8 mouse cellular contexts compared by ENCODE assay signal in genomic region chr17:43018071-43018470, GRCm38 (mm10). TPM values are rescaled to one million over a fixed set of nuclear protein-coding genes. Genes with fewer than 3 reads are reported as not detected.
A peak's percentile ranks its signal among the peaks of the same experiment; 100 is the strongest.
DNase-seq lines count a peak whose midpoint lies in the region; ATAC-seq and TF ChIP-seq lines count a peak whose summit lies in the region.

No protein-coding gene starts in this region.

- peaks cover 10% of the 10 kb centered on the region for H3K4me1 ChIP-seq in lung, embryonic 15.5 days
- H3K4me1 ChIP-seq in lung, adult 2 months (ENCODE audit: control insufficient read depth, insufficient read depth, low read length), result no peaks in the 10 kb centered on the region
- H3K4me1 ChIP-seq in forebrain, embryonic 14.5 days (ENCODE audit: control insufficient read depth, insufficient read depth, low read length), result peaks cover 10% of the 10 kb centered on the region
- peaks cover 10% of the 10 kb centered on the region; the same call in 1 of the 2 replicates for H3K4me1 ChIP-seq in limb, embryonic 15.5 days
- 0 out of 2 replicates have a peak, but pooled peaks cover 2% of the 10 kb centered on the region for H3K4me1 ChIP-seq in stomach, embryonic 14.5 days (ENCODE audit: control insufficient read depth, insufficient read depth, low read length)

- peak overlapping the region; percentile 96 for H3K4me2 ChIP-seq in lung, embryonic 15.5 days
- H3K4me2 ChIP-seq in forebrain, embryonic 14.5 days (ENCODE audit: low read length), result peak overlapping the region; percentile 62
- peak overlapping the region; percentile 98 for H3K4me2 ChIP-seq in limb, embryonic 15.5 days
- H3K4me2 ChIP-seq in stomach, embryonic 14.5 days (replicated peaks; ENCODE audit: low read depth, low read length), result peak overlapping the region; percentile 88

- no peak for ATAC-seq in lung, embryonic 15.5 days (ENCODE audit: borderline replicate concordance, extremely low read depth, low FRiP score, low TSS enrichment)
- ATAC-seq in forebrain, embryonic 14.5 days, result no peak
- no peak for ATAC-seq in limb, embryonic 15.5 days (ENCODE audit: insufficient number of reproducible peaks, low FRiP score, low TSS enrichment, low read depth)
- no peak for ATAC-seq in stomach, embryonic 14.5 days (ENCODE audit: insufficient number of reproducible peaks, insufficient read depth, low FRiP score, low read depth)
- no peak for ATAC-seq in granulocyte monocyte progenitor cell, adult 5-6 weeks (replicated peaks; ENCODE audit: poor library complexity, severe bottlenecking)

- no peaks in the 10 kb centered on the region for H3K27me3 ChIP-seq in lung, embryonic 15.5 days
- no peaks in the 10 kb centered on the region for H3K27me3 ChIP-seq in forebrain, embryonic 14.5 days (replicated peaks; ENCODE audit: control insufficient read depth, insufficient read depth, low read length)
- no peaks in the 10 kb centered on the region for H3K27me3 ChIP-seq in limb, embryonic 15.5 days
- H3K27me3 ChIP-seq in stomach, embryonic 14.5 days (ENCODE audit: control insufficient read depth, insufficient read depth, low read length), result no peaks in the 10 kb centered on the region

- no peak for TF ChIP-seq CTCF in lung, adult 2 months (IDR thresholded peaks at IDR 0.05; ENCODE audit: insufficient read depth, low read length)

- no peak for DNase-seq in lung, adult 2 months
- peak; percentile 31 for DNase-seq in forebrain, embryonic 14.5 days (ENCODE audit: low spot score)
- no peak for DNase-seq in spleen, postnatal 10 days (ENCODE audit: low spot score in 2 of 2)
- no peak for DNase-seq in urinary bladder, postnatal 36 days (ENCODE audit: low spot score in 2 of 2)

- H3K36me3 ChIP-seq in lung, embryonic 15.5 days, result no peaks in the 10 kb centered on the region
- H3K36me3 ChIP-seq in forebrain, embryonic 14.5 days (ENCODE audit: control insufficient read depth, insufficient read depth, low read length), result peaks cover 8% of the 10 kb centered on the region; the same call in 1 of the 2 replicates
- no peaks in the 10 kb centered on the region for H3K36me3 ChIP-seq in limb, embryonic 15.5 days
- H3K36me3 ChIP-seq in stomach, embryonic 14.5 days (ENCODE audit: control insufficient read depth, insufficient read depth, low read length), result no peaks in the 10 kb centered on the region

- no peak for TF ChIP-seq POLR2A in lung, adult 2 months (IDR thresholded peaks at IDR 0.05; ENCODE audit: borderline replicate concordance, extremely low read depth, low read depth, low read length)

- H3K9me3 ChIP-seq in lung, embryonic 15.5 days, result no peaks in the 10 kb centered on the region
- H3K9me3 ChIP-seq in forebrain, embryonic 14.5 days (replicated peaks; ENCODE audit: control insufficient read depth, low read length), result no peaks in the 10 kb centered on the region
- H3K9me3 ChIP-seq in limb, embryonic 15.5 days, result no peaks in the 10 kb centered on the region
- no peaks in the 10 kb centered on the region for H3K9me3 ChIP-seq in stomach, embryonic 14.5 days (ENCODE audit: control insufficient read depth, low read depth, low read length)

- peak overlapping the region; percentile 73 for H3K4me3 ChIP-seq in lung, embryonic 15.5 days
- no peak overlapping the region for H3K4me3 ChIP-seq in lung, adult 2 months (replicated peaks; ENCODE audit: extremely low read depth, low read depth, low read length)
- peak overlapping the region; percentile 78 for H3K4me3 ChIP-seq in forebrain, embryonic 14.5 days (ENCODE audit: low read depth, low read length)
- peak overlapping the region; percentile 76 for H3K4me3 ChIP-seq in limb, embryonic 15.5 days
- H3K4me3 ChIP-seq in stomach, embryonic 14.5 days (ENCODE audit: low read depth, low read length), result peak overlapping the region; percentile 75

- H3K9ac ChIP-seq in lung, embryonic 15.5 days, result 0 out of 2 replicates have a peak overlapping the region, but pooled peaks have one; percentile 60
- H3K9ac ChIP-seq in forebrain, embryonic 14.5 days (ENCODE audit: low read length), result peak overlapping the region; percentile 97
- H3K9ac ChIP-seq in limb, embryonic 15.5 days, result no peak overlapping the region
- H3K9ac ChIP-seq in stomach, embryonic 14.5 days (replicated peaks; ENCODE audit: low read depth, low read length), result no peak overlapping the region

- no peak overlapping the region for H3K27ac ChIP-seq in lung, embryonic 15.5 days
- peak overlapping the region; percentile 95 for H3K27ac ChIP-seq in forebrain, embryonic 14.5 days (ENCODE audit: low read depth, low read length)
- H3K27ac ChIP-seq in limb, embryonic 15.5 days, result no peak overlapping the region
- H3K27ac ChIP-seq in stomach, embryonic 14.5 days (ENCODE audit: low read length), result no peak overlapping the region

RNA-seq across cellular contexts. Expression of gene Tnfrsf21, which starts 1.7 kb away (rescaled TPM):
- polyA plus RNA-seq in lung, embryonic 15.5 days (2015; fragmentation: Nextera tagmentation; extraction: Ambion mirVana), result 41.9 and 44.2 TPM in 2 replicates
- polyA plus RNA-seq in lung, adult 2 months (2012; rRNA removed), result 29.5 and 29.7 TPM in 2 replicates
- 45.3 and 58.8 TPM in 2 replicates for polyA plus RNA-seq in forebrain, embryonic 14.5 days (2014; fragmentation: Nextera tagmentation; extraction: Ambion mirVana)
- polyA plus RNA-seq in limb, embryonic 15.5 days (2015; fragmentation: Nextera tagmentation; extraction: Ambion mirVana), result 23.4 and 24.6 TPM in 2 replicates
- 30.4 and 31.2 TPM in 2 replicates for polyA plus RNA-seq in stomach, embryonic 14.5 days (2014; fragmentation: Nextera tagmentation; extraction: Ambion mirVana)
- total RNA-seq in granulocyte monocyte progenitor cell, adult 5-6 weeks (2014; fragmentation: Nextera tagmentation), result 54.2 and 61.4 TPM in 2 replicates
- total RNA-seq in granulocyte monocyte progenitor cell, adult 5-6 weeks (2017), result 53.1 and 62.5 TPM in 2 replicates

Comparison
In these comparisons a context has a peak if more than half of its experiments do, and no peak if none do; other contexts are left out.
1. H3K9ac ChIP-seq: peak in lung, embryonic 15.5 days (single experiment) and forebrain, embryonic 14.5 days (single experiment); none in limb, embryonic 15.5 days (single experiment) and stomach, embryonic 14.5 days (single experiment).
2. Peak in every context shown above with its lines, with median percentiles within 50 percentile points of each other: H3K4me2 ChIP-seq.